In genomic region chr17:35058911-35059892, GRCm38 (mm10) we compare ENCODE assay signal across 8 mouse cellular contexts. TPM values are rescaled to one million over a fixed set of nuclear protein-coding genes. Genes with fewer than 3 reads are reported as not detected.
DNase-seq lines count a peak whose midpoint lies in the region; ATAC-seq and TF ChIP-seq lines count a peak whose summit lies in the region.

Ddah2 (plus strand) TSS chr17:35059035.

- peaks cover 80% of the 10 kb centered on the region for H3K36me3 ChIP-seq in G1E (replicated peaks)
- peaks cover 13% of the 10 kb centered on the region for H3K36me3 ChIP-seq in forebrain, postnatal 0 days (ENCODE audit: insufficient read depth)
- H3K36me3 ChIP-seq in lung, postnatal 0 days (ENCODE audit: insufficient read depth, low read length): peaks cover 29% of the 10 kb centered on the region; the same call in 1 of the 2 replicates

- H3K9me3 ChIP-seq in G1E (replicated peaks): no peaks in the 10 kb centered on the region
- H3K9me3 ChIP-seq in forebrain, postnatal 0 days (ENCODE audit: low read length): no peaks in the 10 kb centered on the region
- no peaks in the 10 kb centered on the region for H3K9me3 ChIP-seq in lung, postnatal 0 days (ENCODE audit: low read length)

- intact Hi-C loops in heart, postnatal 36 days (cut with DNase I): loop anchor here (1.0 kb wide), 1 partner anchor 38 kb away; no protein-coding TSS in a partner anchor

- TF ChIP-seq POLR2A in cerebellum, adult 2 months (IDR thresholded peaks at IDR 0.05; ENCODE audit: borderline replicate concordance, insufficient read depth, low read length): peak; percentile 39; the same call in 1 of the 2 replicates

- peak within 1 kb of the TSS; percentile 76 for H3K4me3 ChIP-seq in G1E (ENCODE audit: low read depth, low read length)
- peak within 1 kb of the TSS; percentile 88 for H3K4me3 ChIP-seq in cerebellum, adult 2 months (replicated peaks; ENCODE audit: insufficient read depth, low read depth, low read length)
- H3K4me3 ChIP-seq in forebrain, postnatal 0 days (ENCODE audit: low read depth, low read length): peak within 1 kb of the TSS; percentile 79
- H3K4me3 ChIP-seq in layer of hippocampus, adult 2 months: peak within 1 kb of the TSS; percentile 62
- peak within 1 kb of the TSS; percentile 71 for H3K4me3 ChIP-seq in lung, postnatal 0 days (ENCODE audit: low read depth, low read length)

- TF ChIP-seq EP300 in lung, postnatal 0 days (IDR thresholded peaks at IDR 0.05): no peak

- DNase-seq in G1E (ENCODE audit: low spot score): peak; percentile 76
- peak; percentile 79 to 84 for DNase-seq in cerebellum, adult 2 months
- DNase-seq in forebrain, postnatal 0 days: peak; percentile 90
- peak; percentile 93 to 94 for DNase-seq in heart, postnatal 36 days
- peak; percentile 62 to 73 for DNase-seq in layer of hippocampus, adult 2 months (ENCODE audit: low spot score in 2 of 2)
- DNase-seq in lung, postnatal 0 days (ENCODE audit: low spot score): peak; percentile 96
- peak; percentile 90 for DNase-seq in ovary, postnatal 14 days (ENCODE audit: low spot score)
- peak; percentile 94 for DNase-seq in thymus, postnatal 14 days

- peak within 1 kb of the TSS; percentile 83 for H3K4me2 ChIP-seq in forebrain, postnatal 0 days (ENCODE audit: low read depth)
- H3K4me2 ChIP-seq in lung, postnatal 0 days (replicated peaks; ENCODE audit: low read depth, low read length): peak within 1 kb of the TSS; percentile 70

- ATAC-seq in G1E (ENCODE audit: extremely low read depth, insufficient number of reproducible peaks, low FRiP score, poor library complexity, severe bottlenecking): peak; percentile 66
- peak; percentile 90 for ATAC-seq in forebrain, postnatal 0 days
- peak; percentile 93 for ATAC-seq in lung, postnatal 0 days

- peaks cover 68% of the 10 kb centered on the region for H3K4me1 ChIP-seq in G1E (ENCODE audit: insufficient read depth, low read depth, low read length)
- H3K4me1 ChIP-seq in cerebellum, adult 2 months (ENCODE audit: control insufficient read depth, insufficient read depth, low read length): peaks cover 24% of the 10 kb centered on the region
- peaks cover 9% of the 10 kb centered on the region; the same call in 1 of the 2 replicates for H3K4me1 ChIP-seq in forebrain, postnatal 0 days (ENCODE audit: insufficient read depth)
- peaks cover 7% of the 10 kb centered on the region for H3K4me1 ChIP-seq in lung, postnatal 0 days (ENCODE audit: insufficient read depth, low read depth, low read length)

- H3K27ac ChIP-seq in cerebellum, adult 2 months (ENCODE audit: insufficient read depth, low read length): peak within 1 kb of the TSS; percentile 3
- H3K27ac ChIP-seq in forebrain, postnatal 0 days (ENCODE audit: low read depth, low read length): peak within 1 kb of the TSS; percentile 86
- peak within 1 kb of the TSS; percentile 69 for H3K27ac ChIP-seq in layer of hippocampus, adult 2 months
- H3K27ac ChIP-seq in lung, postnatal 0 days (ENCODE audit: low read length): peak within 1 kb of the TSS; percentile 88

- WGBS in cerebellum, adult 2 months: under 1% methylated on average over 57 of the region's 57 CpGs
- WGBS in forebrain, postnatal 0 days: 1% methylated on average over 57 of the region's 57 CpGs
- under 1% methylated on average over 56 of the region's 57 CpGs for WGBS in lung, postnatal 0 days

- H3K27me3 ChIP-seq in G1E (ENCODE audit: insufficient read depth, low read length): 0 out of 2 replicates have a peak, but pooled peaks cover under 1% of the 10 kb centered on the region
- H3K27me3 ChIP-seq in cerebellum, adult 2 months (ENCODE audit: control insufficient read depth, insufficient read depth, low read length): no peaks in the 10 kb centered on the region
- H3K27me3 ChIP-seq in forebrain, postnatal 0 days (ENCODE audit: insufficient read depth, low read length): no peaks in the 10 kb centered on the region
- H3K27me3 ChIP-seq in lung, postnatal 0 days (replicated peaks; ENCODE audit: insufficient read depth, low read length): no peaks in the 10 kb centered on the region

- peak; percentile 17; the same call in 1 of the 2 replicates for TF ChIP-seq CTCF in G1E (IDR thresholded peaks at IDR 0.05; ENCODE audit: low read depth, low read length)
- TF ChIP-seq CTCF in cerebellum, adult 2 months (IDR thresholded peaks at IDR 0.05; ENCODE audit: borderline replicate concordance, insufficient read depth, low read depth, low read length): peak; percentile 46; the same call in 1 of the 2 replicates
- TF ChIP-seq CTCF in forebrain, postnatal 0 days (IDR thresholded peaks at IDR 0.05; ENCODE audit: low read depth): peak; percentile 82
- TF ChIP-seq CTCF in layer of hippocampus, adult 2 months (conservative IDR thresholded peaks at IDR 0.05): peak; percentile 83
- TF ChIP-seq CTCF in lung, postnatal 0 days (IDR thresholded peaks at IDR 0.05): peak; percentile 79

- peak within 1 kb of the TSS; percentile 65 for H3K9ac ChIP-seq in forebrain, postnatal 0 days
- H3K9ac ChIP-seq in lung, postnatal 0 days (replicated peaks; ENCODE audit: low read depth): peak within 1 kb of the TSS; percentile 63

RNA-seq across cellular contexts. Expression of gene Ddah2, which starts in this region (rescaled TPM):
- total RNA-seq in G1E (2014; fragmentation: Nextera tagmentation): 52.4 and 70.3 TPM in 2 replicates
- 179 and 180 TPM in 2 replicates for total RNA-seq in G1E (2017)
- polyA plus RNA-seq in G1E (2012): 242 and 291 TPM in 2 replicates
- 59.5 and 63.3 TPM in 2 replicates for polyA plus RNA-seq in cerebellum, adult 2 months (2012; rRNA removed)
- total RNA-seq in forebrain, postnatal 0 days (2014; rRNA removed): 167 and 220 TPM in 2 replicates
- polyA plus RNA-seq in forebrain, postnatal 0 days (2015; fragmentation: Nextera tagmentation; extraction: Ambion mirVana): 261 and 299 TPM in 2 replicates
- total RNA-seq in heart, postnatal 36 days (2021): 10 to 100 TPM; 27.5 to 27.6 TPM
- 10 to 100 TPM; 13.7 to 15.8 TPM for total RNA-seq in layer of hippocampus, adult 2 months (2021)
- 238 and 247 TPM in 2 replicates for polyA plus RNA-seq in lung, postnatal 0 days (2015; fragmentation: Nextera tagmentation; extraction: Ambion mirVana)

Comparison
In these comparisons a context has a peak if more than half of its experiments do, and no peak if none do; other contexts are left out.
1. Peak in every context shown above with its lines: DNase-seq, ATAC-seq, H3K4me3 ChIP-seq and H3K27ac ChIP-seq.
2. CTCF ChIP-seq: peak in every context shown above with its lines; median percentile 83 in layer of hippocampus, adult 2 months; 82 in forebrain, postnatal 0 days; 79 in lung, postnatal 0 days; 46 in cerebellum, adult 2 months; 17 in G1E.
3. H3K27ac ChIP-seq: peak in every context shown above with its lines; median percentile 88 in lung, postnatal 0 days; 86 in forebrain, postnatal 0 days; 69 in layer of hippocampus, adult 2 months; 3 in cerebellum, adult 2 months.